Mouse (Mus musculus): ENCODE measurements around the gene Serping1.

Gene Serping1

DNA sequence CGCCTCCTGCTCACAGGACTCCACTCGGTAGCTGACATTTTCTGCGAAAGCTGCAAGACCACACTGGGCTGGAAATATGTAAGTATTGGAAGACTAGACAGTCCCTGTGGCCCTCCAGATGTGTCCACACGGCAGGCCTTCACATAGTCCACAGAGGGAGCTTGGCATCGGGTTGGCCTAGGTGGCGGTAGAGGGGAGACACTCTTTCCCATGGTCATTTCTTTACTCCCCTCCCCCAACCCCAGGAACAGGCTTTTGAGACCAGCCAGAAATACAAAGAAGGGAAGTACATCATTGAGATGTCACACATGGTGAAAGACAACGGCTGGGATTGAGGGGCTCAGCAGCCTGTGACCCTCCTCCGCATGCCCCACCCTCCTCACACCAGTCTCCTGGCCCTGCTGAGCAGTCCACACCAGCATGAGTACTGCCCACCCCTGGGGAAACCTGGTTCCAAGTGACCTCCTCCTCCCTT is 37.8 kb downstream of the Serping1 start:
- no peak for DNase-seq

DNA sequence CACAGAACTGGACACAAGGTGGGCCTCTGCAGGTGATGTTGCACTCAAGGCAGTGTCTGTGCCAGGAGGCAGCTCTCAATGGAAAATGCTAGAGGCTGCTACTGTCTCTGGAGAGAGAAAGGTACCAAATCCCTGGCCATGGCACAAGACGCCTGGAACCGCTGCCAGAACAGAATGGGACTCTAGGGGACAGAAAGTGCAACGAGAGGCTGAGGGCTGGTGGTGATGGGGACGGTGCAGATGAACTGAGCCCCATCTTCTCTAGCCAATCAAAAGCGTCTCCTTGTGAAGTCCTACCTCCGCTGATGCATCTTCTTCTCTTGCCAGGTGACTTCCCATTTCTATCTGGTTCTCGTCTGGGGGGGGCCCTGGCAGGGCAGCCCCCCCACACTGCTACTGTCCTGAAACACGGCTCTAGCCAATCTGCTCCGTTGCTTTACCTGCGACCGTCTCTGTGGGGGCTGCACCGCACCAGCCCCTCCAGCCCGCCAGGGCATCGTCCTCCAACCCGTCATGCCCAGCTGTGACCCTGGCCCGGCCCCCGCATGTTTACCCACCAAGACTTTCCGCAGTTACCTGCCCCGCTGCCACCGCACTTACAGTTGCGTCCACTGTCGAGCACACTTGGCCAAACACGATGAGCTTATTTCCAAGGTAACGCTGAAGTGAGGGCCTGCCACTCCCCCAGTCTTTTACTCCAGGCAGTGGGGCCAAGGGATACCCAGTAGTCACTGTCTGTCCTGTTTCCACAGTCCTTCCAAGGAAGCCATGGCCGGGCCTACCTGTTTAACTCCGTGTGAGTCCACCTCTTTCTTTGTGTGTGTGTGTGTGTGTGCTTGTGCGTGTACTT is 38.7 kb downstream of the Serping1 start:
- DNase-seq: no peak

- DNase-seq: no peak
Measured at GRCm38 (mm10) chr2:84735346-84735920, 39.8 kb downstream of the Serping1 start.

- no peak for DNase-seq
Measured at GRCm38 (mm10) chr2:84734919-84735318, 40.3 kb downstream of the Serping1 start.

- peak; percentile 88 for DNase-seq
Measured at GRCm38 (mm10) chr2:84734351-84734864, 40.8 kb downstream of the Serping1 start.

DNA sequence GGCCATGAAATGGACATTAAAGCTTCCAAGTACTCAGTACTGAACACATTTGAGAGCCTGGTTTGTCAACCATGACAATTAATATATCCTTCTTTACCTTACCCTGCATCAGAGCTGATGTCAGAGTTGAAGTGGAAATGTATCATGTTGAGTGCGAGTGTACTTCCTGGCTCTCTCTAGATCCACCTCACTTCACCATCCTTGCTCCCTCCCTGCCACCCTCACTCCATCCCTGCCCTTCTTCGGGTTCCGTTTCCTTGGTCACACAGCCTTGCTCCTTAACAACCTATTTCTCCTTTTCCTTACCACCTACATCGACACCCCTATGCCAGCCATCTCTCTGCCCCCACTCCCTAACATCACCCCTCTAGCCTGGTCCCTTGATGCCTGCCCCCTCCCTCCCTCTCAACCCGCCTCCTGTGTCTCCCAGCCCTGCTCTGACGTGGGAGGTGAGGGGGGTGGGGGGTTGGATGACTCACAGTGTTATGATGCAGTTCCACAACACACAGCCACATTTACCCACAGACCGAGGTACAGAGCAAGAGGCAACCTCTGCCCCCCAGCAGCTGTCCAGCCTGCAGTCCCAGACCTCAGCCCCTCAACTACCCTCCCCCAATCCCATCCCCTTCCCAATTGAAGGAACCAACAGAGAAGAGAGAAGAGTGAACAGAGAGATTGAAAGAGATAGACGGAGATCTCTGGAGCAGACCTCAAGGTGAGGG is 41.5 kb downstream of the Serping1 start, which contains the start of gene Ypel4:
Gene Ypel4 (plus strand): TSS at position 480 of the 722 bp plus-strand sequence.
- DNase-seq: peak; percentile 96

DNA sequence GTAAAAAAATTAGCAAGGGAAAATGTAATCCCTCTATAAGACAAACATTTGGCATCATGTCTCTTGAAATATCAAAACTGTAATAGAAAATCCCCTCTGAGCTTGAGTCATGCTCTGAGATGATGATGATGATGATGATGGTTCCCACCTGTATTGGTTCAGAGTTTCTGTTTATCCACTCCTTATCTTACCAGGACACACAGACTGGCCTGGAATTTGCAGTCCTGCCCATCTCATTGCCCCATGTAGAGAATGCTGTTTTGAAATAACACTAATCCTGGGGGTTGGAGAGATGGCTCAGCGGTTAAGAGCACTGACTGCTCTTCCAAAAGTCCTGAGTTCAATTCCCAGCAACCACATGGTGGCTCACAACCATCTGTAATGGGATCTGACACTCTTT is 42.9 kb downstream of the Serping1 start:
- DNase-seq: peak; percentile 45

DNA sequence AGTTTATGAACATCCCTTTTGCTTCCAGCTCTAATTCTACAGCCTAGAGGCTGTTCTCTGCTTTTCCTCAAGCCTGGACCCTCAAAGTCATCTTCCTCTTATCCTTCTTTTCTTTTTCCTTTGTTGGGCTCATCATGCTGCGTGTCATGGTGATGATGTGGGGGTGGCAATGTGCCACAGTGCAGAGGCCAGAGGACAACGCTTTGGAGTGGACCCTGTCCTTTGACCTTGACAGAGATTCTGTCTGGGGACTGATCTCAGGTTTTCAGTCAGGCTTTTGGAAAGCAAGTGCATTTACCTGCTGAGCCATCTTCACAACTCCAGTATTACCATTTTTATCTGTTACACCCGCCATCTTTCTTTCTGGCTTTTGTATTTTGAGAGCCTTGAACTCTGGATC is 44.0 kb downstream of the Serping1 start:
- DNase-seq: no peak

- peak; percentile 81 for DNase-seq
Measured at GRCm38 (mm10) chr2:84728191-84728590, 47.1 kb downstream of the Serping1 start.

GRCm38 (mm10) chr2:84727172-84727858 is 47.9 kb downstream of the Serping1 start, which contains the start of gene Clp1:
Gene Clp1, minus strand, starts transcription at chr2:84727350.
- DNase-seq: peak; percentile 99

DNA sequence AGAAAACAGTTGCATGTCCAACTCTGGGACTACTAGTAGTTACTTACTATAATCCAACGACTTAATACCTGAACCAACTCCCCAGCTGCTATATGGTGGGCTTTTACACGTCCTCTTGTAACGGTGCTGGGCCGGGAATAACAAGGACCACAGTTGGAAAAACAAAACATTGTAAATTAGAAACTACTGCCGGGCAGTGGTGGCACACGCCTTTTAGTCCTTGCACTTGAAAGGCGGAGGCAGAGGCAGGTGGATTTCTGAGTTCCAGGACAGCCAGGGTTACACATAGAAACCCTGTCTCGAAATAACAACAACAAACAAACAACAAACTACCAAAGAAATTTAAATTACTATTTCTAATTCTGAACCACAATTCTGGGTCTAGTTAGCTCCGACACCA is 48.5 kb downstream of the Serping1 start:
- peak; percentile 89 for DNase-seq

- peak; percentile 84 for DNase-seq
Measured at GRCm38 (mm10) chr2:84725770-84726169, 49.5 kb downstream of the Serping1 start.

- DNase-seq: peak; percentile 85
Measured at GRCm38 (mm10) chr2:84723856-84724255, 51.4 kb downstream of the Serping1 start.

GRCm38 (mm10) chr2:84721182-84721581 is 54.1 kb downstream of the Serping1 start:
- DNase-seq: peak; percentile 60

DNA sequence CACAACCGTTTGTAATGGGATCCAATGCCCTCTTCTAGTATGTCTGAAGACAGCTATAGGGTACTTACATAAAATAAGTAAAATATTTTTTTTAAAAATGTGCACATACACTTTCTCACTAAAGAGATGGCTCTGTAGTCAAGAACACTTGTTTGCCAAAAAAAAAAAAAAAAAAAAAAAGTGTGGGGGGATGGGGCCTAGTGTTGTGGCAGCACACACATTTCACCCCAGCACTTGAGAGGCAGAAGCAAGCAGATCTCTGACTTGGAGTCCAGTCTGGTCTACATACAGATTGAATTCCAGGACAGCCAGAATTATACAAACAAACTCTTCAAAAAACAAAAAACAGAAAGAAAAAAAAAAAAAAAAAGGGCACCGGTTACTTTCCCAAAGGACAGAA is 54.5 kb downstream of the Serping1 start:
- no peak for DNase-seq

GRCm38 (mm10) chr2:84717357-84717756 is 57.9 kb downstream of the Serping1 start:
- peak; percentile 77 for DNase-seq

- peak; percentile 85 for DNase-seq
Measured at GRCm38 (mm10) chr2:84716423-84717355, 58.6 kb downstream of the Serping1 start.

GRCm38 (mm10) chr2:84715562-84716361 is 59.5 kb downstream of the Serping1 start:
- DNase-seq: peak; percentile 100
